Mouse (Mus musculus): ENCODE measurements around the gene Dld. TPM values are rescaled to one million over a fixed set of nuclear protein-coding genes. Genes with fewer than 3 reads are reported as not detected.

Gene Dld
- polyA plus RNA-seq, 1 experiment from 2014 or later = 124 TPM

DNA sequence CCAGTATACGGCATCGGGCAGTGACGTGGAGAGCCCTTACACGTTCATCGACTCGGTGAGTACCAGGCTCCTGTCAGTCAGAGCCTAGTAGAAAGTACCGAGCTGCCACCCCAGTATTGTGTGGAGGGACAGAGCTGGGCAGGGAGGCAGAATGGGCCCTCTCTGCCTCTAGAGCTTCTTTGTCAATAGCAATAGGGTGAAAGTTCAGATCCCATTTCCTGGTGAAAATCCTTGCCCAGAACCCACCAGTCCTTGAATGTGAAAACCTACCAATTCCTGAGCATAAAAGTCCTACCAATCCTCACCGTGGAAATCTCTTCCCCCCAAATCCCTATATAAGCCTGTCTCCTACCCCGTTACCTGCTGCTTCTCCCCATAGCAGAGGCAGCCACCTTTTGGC lies 51.0 kb downstream of the Dld start:
- H3K4me1 ChIP-seq (replicated peaks; ENCODE audit: control insufficient read depth, insufficient read depth, low read length) = no peaks in the 10 kb centered on the region
- no peak for ATAC-seq
- no peaks in the 10 kb centered on the region for H3K27me3 ChIP-seq (replicated peaks; ENCODE audit: control insufficient read depth, insufficient read depth, low read length)
- no peak overlapping the region for H3K4me3 ChIP-seq (ENCODE audit: low read depth, low read length)
- TF ChIP-seq CTCF (IDR thresholded peaks at IDR 0.05; ENCODE audit: low read depth) = no peak
- no peak overlapping the region for H3K27ac ChIP-seq (ENCODE audit: low read depth, low read length)
- peaks cover 36% of the 10 kb centered on the region for H3K36me3 ChIP-seq (ENCODE audit: control insufficient read depth, insufficient read depth)
- no peak overlapping the region for H3K9ac ChIP-seq (ENCODE audit: low read depth, low read length)
- H3K4me2 ChIP-seq (replicated peaks; ENCODE audit: low read depth) = no peak overlapping the region
- H3K9me3 ChIP-seq (ENCODE audit: control insufficient read depth) = no peaks in the 10 kb centered on the region
- WGBS = 94% methylated on average over 9 of the region's 9 CpGs

DNA sequence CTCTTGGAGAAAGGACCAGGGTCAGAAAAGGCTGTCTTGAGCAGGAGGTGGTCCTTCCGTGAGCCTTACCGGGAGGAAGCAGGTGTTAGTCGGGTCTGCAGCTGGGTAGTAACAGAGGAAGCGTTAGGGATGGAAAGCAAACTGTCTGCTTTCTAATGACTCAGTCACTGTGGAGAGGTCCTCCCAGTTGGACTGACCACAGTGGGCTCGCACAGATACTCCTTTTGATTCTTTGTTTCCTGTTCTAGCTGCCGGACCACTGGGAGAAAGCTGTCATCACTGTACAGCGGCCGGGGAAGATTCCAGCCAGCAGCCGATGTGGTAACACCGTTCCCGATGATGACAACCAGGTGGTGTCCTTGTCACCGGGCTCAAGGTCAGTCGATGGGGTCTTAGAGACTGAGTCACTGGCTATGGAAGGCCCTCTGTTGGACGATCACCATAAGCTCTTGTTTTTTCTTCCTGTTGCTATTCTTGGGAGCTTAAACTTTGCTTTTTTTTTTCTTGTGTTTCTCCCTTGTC lies 51.5 kb downstream of the Dld start:
- Histone ChIP-seq H3K4me1 (replicated peaks; ENCODE audit: control insufficient read depth, insufficient read depth, low read length) (0 out of 2 replicates have a peak, but pooled peaks cover 3% of the 10 kb centered on the region), H3K4me3 (ENCODE audit: low read depth, low read length) (no peak overlapping the region), H3K4me2 (replicated peaks; ENCODE audit: low read depth) (no peak overlapping the region), H3K27me3 (replicated peaks; ENCODE audit: control insufficient read depth, insufficient read depth, low read length) (no peaks in the 10 kb centered on the region), H3K36me3 (ENCODE audit: control insufficient read depth, insufficient read depth) (peaks cover 33% of the 10 kb centered on the region), H3K27ac (ENCODE audit: low read depth, low read length) (no peak overlapping the region), H3K9me3 (ENCODE audit: control insufficient read depth) (no peaks in the 10 kb centered on the region), H3K9ac (ENCODE audit: low read depth, low read length) (no peak overlapping the region)
- 81% methylated on average over 14 of the region's 14 CpGs for WGBS
- TF ChIP-seq CTCF (IDR thresholded peaks at IDR 0.05; ENCODE audit: low read depth) = no peak
- no peak for ATAC-seq

GRCm38 (mm10) chr12:31299126-31299525 lies 52.1 kb downstream of the Dld start:
- no peak for ATAC-seq
- H3K9ac ChIP-seq (ENCODE audit: low read depth, low read length) = no peak overlapping the region
- H3K27ac ChIP-seq (ENCODE audit: low read depth, low read length) = no peak overlapping the region
- no peak overlapping the region for H3K4me3 ChIP-seq (ENCODE audit: low read depth, low read length)
- H3K4me1 ChIP-seq (replicated peaks; ENCODE audit: control insufficient read depth, insufficient read depth, low read length) = 0 out of 2 replicates have a peak, but pooled peaks cover 5% of the 10 kb centered on the region
- H3K9me3 ChIP-seq (ENCODE audit: control insufficient read depth) = no peaks in the 10 kb centered on the region
- H3K4me2 ChIP-seq (replicated peaks; ENCODE audit: low read depth) = no peak overlapping the region
- WGBS = 93% methylated on average over 3 of the region's 3 CpGs
- TF ChIP-seq CTCF (IDR thresholded peaks at IDR 0.05; ENCODE audit: low read depth) = no peak
- no peaks in the 10 kb centered on the region for H3K27me3 ChIP-seq (replicated peaks; ENCODE audit: control insufficient read depth, insufficient read depth, low read length)
- H3K36me3 ChIP-seq (ENCODE audit: control insufficient read depth, insufficient read depth) = peaks cover 29% of the 10 kb centered on the region

GRCm38 (mm10) chr12:31298530-31298929 lies 52.7 kb downstream of the Dld start:
- Histone ChIP-seq H3K9ac (ENCODE audit: low read depth, low read length) (no peak overlapping the region), H3K9me3 (ENCODE audit: control insufficient read depth) (no peaks in the 10 kb centered on the region), H3K27me3 (replicated peaks; ENCODE audit: control insufficient read depth, insufficient read depth, low read length) (no peaks in the 10 kb centered on the region), H3K27ac (ENCODE audit: low read depth, low read length) (no peak overlapping the region), H3K4me1 (replicated peaks; ENCODE audit: control insufficient read depth, insufficient read depth, low read length) (0 out of 2 replicates have a peak, but pooled peaks cover 7% of the 10 kb centered on the region), H3K4me2 (replicated peaks; ENCODE audit: low read depth) (no peak overlapping the region), H3K4me3 (ENCODE audit: low read depth, low read length) (no peak overlapping the region), H3K36me3 (ENCODE audit: control insufficient read depth, insufficient read depth) (peaks cover 29% of the 10 kb centered on the region)
- TF ChIP-seq CTCF (IDR thresholded peaks at IDR 0.05; ENCODE audit: low read depth) = no peak
- 91% methylated on average over 8 of the region's 8 CpGs for WGBS
- ATAC-seq = no peak

DNA sequence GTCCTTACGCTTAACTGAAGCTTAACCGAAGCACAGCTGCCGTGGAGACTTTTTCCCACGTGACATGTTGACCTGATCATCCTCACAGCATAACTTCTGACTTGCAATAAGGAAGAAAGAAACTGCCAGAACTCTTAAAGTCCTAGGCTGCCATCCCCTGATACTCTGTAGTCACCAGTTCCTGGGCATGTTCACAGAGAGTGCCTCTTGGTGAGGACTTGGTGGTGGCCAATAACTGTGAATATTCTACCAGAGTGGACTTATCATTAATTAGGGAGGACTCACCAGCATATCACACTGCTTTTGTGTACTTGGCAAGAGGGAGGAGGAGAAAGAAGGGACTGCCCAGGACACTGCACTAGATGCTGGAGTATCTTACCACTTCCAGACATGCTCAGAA lies 53.1 kb downstream of the Dld start:
- Histone ChIP-seq H3K9me3 (ENCODE audit: control insufficient read depth) (no peaks in the 10 kb centered on the region), H3K4me3 (ENCODE audit: low read depth, low read length) (no peak overlapping the region), H3K4me1 (replicated peaks; ENCODE audit: control insufficient read depth, insufficient read depth, low read length) (0 out of 2 replicates have a peak, but pooled peaks cover 7% of the 10 kb centered on the region), H3K9ac (ENCODE audit: low read depth, low read length) (no peak overlapping the region), H3K36me3 (ENCODE audit: control insufficient read depth, insufficient read depth) (peaks cover 29% of the 10 kb centered on the region), H3K27ac (ENCODE audit: low read depth, low read length) (no peak overlapping the region), H3K4me2 (replicated peaks; ENCODE audit: low read depth) (no peak overlapping the region), H3K27me3 (replicated peaks; ENCODE audit: control insufficient read depth, insufficient read depth, low read length) (no peaks in the 10 kb centered on the region)
- WGBS = 80% methylated on average over 4 of the region's 4 CpGs
- TF ChIP-seq CTCF (IDR thresholded peaks at IDR 0.05; ENCODE audit: low read depth) = no peak
- no peak for ATAC-seq

DNA sequence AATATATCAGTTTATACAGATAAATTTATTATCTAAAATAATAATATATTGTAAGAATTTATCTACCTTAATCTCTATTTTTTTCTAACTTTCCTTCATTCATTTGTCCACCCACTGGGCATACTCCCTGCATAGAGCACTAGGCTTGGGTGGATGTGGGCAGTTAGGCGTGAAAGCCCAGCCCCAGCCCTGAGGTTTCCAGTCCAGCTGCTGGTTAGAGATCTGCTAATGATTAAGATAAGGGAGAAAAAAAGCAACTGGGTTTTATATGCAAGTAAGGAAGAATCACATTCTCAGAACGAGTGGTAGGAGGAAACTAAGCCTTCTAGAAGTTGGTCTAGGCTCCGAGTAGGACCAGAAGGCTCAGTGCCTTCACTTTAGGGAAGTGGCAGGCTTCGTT lies 55.2 kb downstream of the Dld start:
- H3K9me3 ChIP-seq (ENCODE audit: control insufficient read depth) = no peaks in the 10 kb centered on the region
- no peak overlapping the region for H3K27ac ChIP-seq (ENCODE audit: low read depth, low read length)
- H3K36me3 ChIP-seq (ENCODE audit: control insufficient read depth, insufficient read depth) = peaks cover 29% of the 10 kb centered on the region
- 70% methylated on average over 4 of the region's 4 CpGs for WGBS
- H3K4me1 ChIP-seq (replicated peaks; ENCODE audit: control insufficient read depth, insufficient read depth, low read length) = 0 out of 2 replicates have a peak, but pooled peaks cover 7% of the 10 kb centered on the region
- no peak overlapping the region for H3K4me3 ChIP-seq (ENCODE audit: low read depth, low read length)
- H3K27me3 ChIP-seq (replicated peaks; ENCODE audit: control insufficient read depth, insufficient read depth, low read length) = no peaks in the 10 kb centered on the region
- no peak overlapping the region for H3K9ac ChIP-seq (ENCODE audit: low read depth, low read length)
- no peak for ATAC-seq
- no peak overlapping the region for H3K4me2 ChIP-seq (replicated peaks; ENCODE audit: low read depth)
- no peak for TF ChIP-seq CTCF (IDR thresholded peaks at IDR 0.05; ENCODE audit: low read depth)

All from intestine, postnatal 0 days (tissue).